Mouse (Mus musculus): Measurements from ENCODE around the gene Hmga1b.
"Not testable (repeated sequence)": the region's sequence is repeated elsewhere in the genome, so short reads cannot be mapped to it uniquely, and the experiment has no call there.

Hmga1b gene

GRCm38 (mm10) chr11:120731858-120732680 is 30.5 kb upstream of the Hmga1b start, which contains the start of gene Cbr2:
Gene Cbr2, minus strand, starts transcription at chr11:120732114.
- DNase-seq (ENCODE audit: low spot score in 2 of 2): no peak

GRCm38 (mm10) chr11:120733521-120733920 is 29.1 kb upstream of the Hmga1b start:
- no peak for DNase-seq (ENCODE audit: low spot score in 2 of 2)

GRCm38 (mm10) chr11:120736424-120736823 is 26.2 kb upstream of the Hmga1b start:
- no peak for DNase-seq (ENCODE audit: low spot score in 2 of 2)

GRCm38 (mm10) chr11:120740981-120741380 is 21.6 kb upstream of the Hmga1b start:
- no peak for DNase-seq (ENCODE audit: low spot score in 2 of 2)

- no peak for DNase-seq (ENCODE audit: low spot score in 2 of 2)
Observed at GRCm38 (mm10) chr11:120744121-120744701, 18.4 kb upstream of the Hmga1b start.

- no peak for DNase-seq (ENCODE audit: low spot score in 2 of 2)
Observed at GRCm38 (mm10) chr11:120747974-120748373, 14.6 kb upstream of the Hmga1b start.

GRCm38 (mm10) chr11:120749430-120749829 is 13.2 kb upstream of the Hmga1b start:
- DNase-seq (ENCODE audit: low spot score in 2 of 2): peak in 1 of 2 experiments; percentile 22

- no peak for DNase-seq (ENCODE audit: low spot score in 2 of 2)
Observed at GRCm38 (mm10) chr11:120751606-120752005, 11.0 kb upstream of the Hmga1b start.

GRCm38 (mm10) chr11:120760236-120760635 is 2.4 kb upstream of the Hmga1b start:
- DNase-seq (ENCODE audit: low spot score in 2 of 2): no peak

GRCm38 (mm10) chr11:120761811-120762671 is 553 bp upstream of the Hmga1b start:
- DNase-seq (ENCODE audit: low spot score in 2 of 2): no peak

GRCm38 (mm10) chr11:120763121-120763999 is 766 bp downstream of the Hmga1b start:
- not testable (repeated sequence) for DNase-seq (ENCODE audit: low spot score in 2 of 2)

- not testable (repeated sequence) for DNase-seq (ENCODE audit: low spot score in 2 of 2)
Observed at GRCm38 (mm10) chr11:120767023-120767422, 4.4 kb downstream of the Hmga1b start.

- no peak for DNase-seq (ENCODE audit: low spot score in 2 of 2)
Observed at GRCm38 (mm10) chr11:120768206-120768605, 5.6 kb downstream of the Hmga1b start.

GRCm38 (mm10) chr11:120772749-120773148 is 10.2 kb downstream of the Hmga1b start:
- DNase-seq (ENCODE audit: low spot score in 2 of 2): no peak

- no peak for DNase-seq (ENCODE audit: low spot score in 2 of 2)
Observed at GRCm38 (mm10) chr11:120773463-120774190, 11.0 kb downstream of the Hmga1b start.

GRCm38 (mm10) chr11:120775774-120776469 is 13.3 kb downstream of the Hmga1b start:
- DNase-seq (ENCODE audit: low spot score in 2 of 2): peak; percentile 85 to 92

- no peak for DNase-seq (ENCODE audit: low spot score in 2 of 2)
Observed at GRCm38 (mm10) chr11:120777123-120777522, 14.5 kb downstream of the Hmga1b start.

GRCm38 (mm10) chr11:120779876-120780275 is 17.3 kb downstream of the Hmga1b start:
- DNase-seq (ENCODE audit: low spot score in 2 of 2): no peak

- not testable (repeated sequence) for DNase-seq (ENCODE audit: low spot score in 2 of 2)
Observed at GRCm38 (mm10) chr11:120781361-120781760, 18.8 kb downstream of the Hmga1b start.
